7 mouse cellular contexts compared by ENCODE assay signal in genomic region chr2:65845551-65845950, GRCm38 (mm10). TPM values are rescaled to one million over a fixed set of nuclear protein-coding genes. Genes with fewer than 3 reads are reported as not detected.
DNase-seq lines count a peak whose midpoint lies in the region; ATAC-seq lines count a peak whose summit lies in the region.

Gene Csrnp3 (plus strand): TSS chr2:65845767.

- H3K27ac ChIP-seq in liver, embryonic 11.5 days (ENCODE audit: low read depth, low read length) = no peak within 1 kb of the TSS

- ATAC-seq in liver, embryonic 11.5 days (replicated peaks; ENCODE audit: low FRiP score) = peak; percentile 70; the same call in 1 of the 2 replicates

- no peaks in the 10 kb centered on the region for H3K27me3 ChIP-seq in liver, embryonic 11.5 days (replicated peaks; ENCODE audit: control insufficient read depth, insufficient read depth, low read length)

- H3K9ac ChIP-seq in liver, embryonic 11.5 days (ENCODE audit: low read depth, low read length) = no peak within 1 kb of the TSS

- H3K9me3 ChIP-seq in liver, embryonic 11.5 days (ENCODE audit: control insufficient read depth, low read length) = no peaks in the 10 kb centered on the region

- no peaks in the 10 kb centered on the region for H3K4me1 ChIP-seq in liver, embryonic 11.5 days (replicated peaks; ENCODE audit: control insufficient read depth, insufficient read depth, low read length)

- no peaks in the 10 kb centered on the region for H3K36me3 ChIP-seq in liver, embryonic 11.5 days (ENCODE audit: control insufficient read depth, insufficient read depth, low read length)

- H3K4me3 ChIP-seq in liver, embryonic 11.5 days (ENCODE audit: low read depth, low read length) = peak within 1 kb of the TSS; percentile 34

- peak within 1 kb of the TSS; percentile 65 for H3K4me2 ChIP-seq in liver, embryonic 11.5 days

- peak; percentile 65 for DNase-seq in adrenal gland, postnatal 10 days
- peak; percentile 54 for DNase-seq in cerebellum, adult 8-10 months
- DNase-seq in frontal cortex, adult 2 months (ENCODE audit: extremely low spot score in 1 of 2, low spot score in 1 of 2) = peak; percentile 81 to 88
- peak; percentile 16 to 44 for DNase-seq in kidney, postnatal 25 days
- peak; percentile 33 for DNase-seq in liver, embryonic 11.5 days (ENCODE audit: low spot score)
- DNase-seq in ovary, postnatal 10 days (ENCODE audit: low spot score) = peak; percentile 3
- no peak for DNase-seq in spleen, adult 18-20 months

- 6% methylated on average over 6 of the region's 6 CpGs for WGBS in liver, embryonic 11.5 days

RNA-seq across cellular contexts. Expression of gene Csrnp3, which starts in this region (rescaled TPM):
- total RNA-seq in adrenal gland, postnatal 10 days (2021) = 1 to 10 TPM; 1.2 to 1.6 TPM
- polyA plus RNA-seq in frontal cortex, adult 2 months (2012; rRNA removed) = 29.1 and 30.1 TPM in 2 replicates
- polyA plus RNA-seq in liver, embryonic 11.5 days (2014; fragmentation: Nextera tagmentation; extraction: Ambion mirVana) = 0.51 and 0.96 TPM in 2 replicates

Comparison
In these comparisons a context has a peak if more than half of its experiments do, and no peak if none do; other contexts are left out.
1. RNA of gene Csrnp3 (polyA plus RNA-seq): 29.1 to 30.1 TPM in frontal cortex, adult 2 months; 0.51 to 0.96 TPM in liver, embryonic 11.5 days; every median in the first group is over 10 times any median in the second.
2. Peak in DNase-seq, ATAC-seq, H3K4me3 ChIP-seq and H3K4me2 ChIP-seq in liver, embryonic 11.5 days; RNA of the gene not detected or under 1 TPM.
3. DNase-seq: peak in adrenal gland, postnatal 10 days (single experiment), cerebellum, adult 8-10 months (single experiment), frontal cortex, adult 2 months (2 of 2), kidney, postnatal 25 days (2 of 2) and ovary, postnatal 10 days (single experiment); none in spleen, adult 18-20 months (0 of 2).